Mouse (Mus musculus) testis, postnatal 14 days (tissue): ENCODE data around the gene B4galnt3.
A peak's percentile ranks its signal among the peaks of the same experiment; 100 is the strongest.

Experiments
- DNase-seq: peaks from one replicate; pipeline ENCODE4 v3.0.0; 2021; ENCODE audit warnings: low spot score

The B4galnt3 gene

DNA sequence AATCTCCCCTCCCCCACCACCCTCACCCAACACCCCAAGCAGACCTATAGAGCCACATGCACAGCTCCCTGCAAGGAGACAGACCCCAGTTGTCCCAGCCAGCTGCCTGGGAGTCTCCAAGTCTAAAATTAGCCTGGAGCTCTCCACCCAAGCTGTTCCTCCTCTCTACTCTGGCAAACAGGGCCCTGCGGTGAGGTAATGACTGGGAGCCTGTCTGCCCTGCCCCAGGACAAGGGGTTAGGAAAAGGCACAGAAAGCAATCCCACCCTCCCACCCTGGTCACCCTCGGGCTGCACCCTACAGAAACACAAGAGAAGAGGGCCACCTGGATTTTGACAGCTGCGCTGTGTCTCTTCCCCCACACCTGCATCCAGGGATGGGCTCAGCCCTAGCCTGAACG is 19.5 kb downstream of the B4galnt3 start:
- no peak for DNase-seq

DNA sequence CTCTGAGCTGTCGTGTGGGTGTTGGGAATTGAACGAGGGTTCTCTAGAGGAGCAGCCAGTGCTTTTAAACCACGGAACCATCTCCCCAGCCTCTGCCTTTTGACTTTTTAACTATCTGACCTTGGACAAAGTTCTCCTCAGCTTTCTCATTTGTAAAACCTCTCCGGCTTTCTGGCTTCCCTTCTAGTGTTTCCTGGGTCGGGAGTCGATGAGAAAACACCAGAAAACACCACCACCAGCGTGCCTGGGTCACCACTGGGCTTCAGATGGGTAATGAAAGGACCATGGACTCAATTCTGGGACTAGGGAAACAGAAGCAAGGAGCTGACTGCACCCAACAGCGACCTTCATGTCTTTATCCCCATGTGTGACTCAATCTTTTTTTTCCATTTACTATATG is 20.2 kb downstream of the B4galnt3 start:
- no peak for DNase-seq

DNA sequence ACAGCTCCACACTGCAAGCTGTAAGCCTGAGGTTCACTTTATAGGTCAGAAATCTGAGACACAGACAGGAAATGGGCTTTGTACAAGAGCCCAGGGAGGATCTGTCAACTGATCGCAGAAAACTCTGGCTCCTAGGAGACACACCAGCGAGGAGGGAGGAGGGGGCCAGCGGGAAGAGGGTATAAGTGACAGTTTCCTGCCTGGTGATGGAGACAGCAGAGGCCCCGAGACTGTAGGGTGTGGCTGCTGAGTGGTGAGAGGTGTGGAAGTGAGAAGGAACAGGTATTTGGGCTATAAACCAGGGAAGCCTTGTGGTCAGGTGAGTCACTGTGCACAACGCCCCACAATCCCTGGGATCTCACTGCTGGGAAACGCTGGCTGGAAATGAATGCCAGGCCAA is 30.2 kb downstream of the B4galnt3 start:
- no peak for DNase-seq

DNA sequence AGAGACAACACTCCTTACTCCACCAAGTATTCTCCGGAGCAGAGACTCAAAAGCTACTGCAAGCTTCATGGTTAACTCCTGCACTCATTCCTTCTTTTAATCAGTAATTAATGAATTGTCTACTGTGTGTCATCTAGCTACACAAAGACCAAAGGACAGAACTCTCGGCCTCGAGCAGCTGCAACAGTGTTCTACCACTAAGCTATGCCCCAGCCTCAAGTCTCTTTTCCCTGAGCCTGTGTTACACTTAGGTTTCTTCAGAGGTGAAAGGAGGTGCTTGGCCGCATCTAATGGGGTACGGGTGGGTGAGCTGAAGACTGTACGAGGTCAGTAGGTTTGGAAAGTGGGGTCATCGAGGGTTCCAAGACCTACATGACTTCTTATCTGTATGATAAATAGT is 30.8 kb downstream of the B4galnt3 start:
- no peak for DNase-seq

DNA sequence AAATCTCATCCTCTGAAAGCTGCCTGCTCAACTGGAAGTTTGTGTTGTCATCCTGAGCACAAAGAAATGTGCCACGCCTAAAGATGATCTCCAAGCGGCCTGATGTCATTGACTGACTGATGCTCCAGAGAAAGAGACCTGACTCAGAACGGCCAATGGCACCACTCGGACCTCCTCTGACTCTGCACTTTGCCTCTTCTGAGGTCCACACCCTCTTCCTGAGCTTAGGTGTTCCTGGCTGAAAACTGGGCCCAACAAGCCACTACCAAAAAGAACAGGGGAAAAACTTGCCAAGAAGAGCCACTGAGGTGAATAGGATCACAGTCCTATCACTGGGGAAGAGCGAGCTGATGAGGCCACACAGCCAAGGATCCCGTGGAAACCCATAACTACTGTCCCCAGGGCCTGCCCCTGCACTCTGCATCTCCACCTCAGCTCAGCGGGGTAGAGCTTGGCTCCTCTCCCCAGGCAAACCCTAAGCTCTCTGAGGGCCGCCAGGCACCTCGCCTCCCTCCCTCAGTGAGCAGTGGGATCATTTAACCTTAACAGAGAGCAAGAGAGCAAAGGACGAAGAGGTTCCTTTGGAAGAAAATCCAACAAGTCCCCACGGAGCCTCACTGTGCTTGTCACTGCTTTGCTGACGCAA is 31.4 kb downstream of the B4galnt3 start:
- DNase-seq, result no peak

DNA sequence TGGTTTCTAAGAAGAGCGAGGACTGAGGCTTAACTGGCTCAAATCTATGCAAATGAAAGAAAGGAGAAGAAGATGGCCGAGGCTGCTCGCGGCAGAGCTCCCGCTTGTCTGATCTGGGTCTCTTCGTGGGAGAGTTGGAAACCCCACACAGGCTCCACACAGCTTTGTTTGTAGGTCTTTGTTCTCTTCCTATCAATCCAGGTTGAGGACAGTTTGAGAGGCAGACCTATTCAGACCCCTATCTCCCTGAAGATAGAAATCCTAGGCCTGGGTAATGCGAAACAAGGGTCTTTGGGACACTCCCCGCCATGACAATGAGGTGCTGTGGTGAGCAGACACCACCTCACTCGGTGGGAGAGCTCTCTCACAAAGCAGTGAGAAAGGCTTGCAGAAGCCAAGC is 34.9 kb downstream of the B4galnt3 start:
- DNase-seq, result no peak

DNA sequence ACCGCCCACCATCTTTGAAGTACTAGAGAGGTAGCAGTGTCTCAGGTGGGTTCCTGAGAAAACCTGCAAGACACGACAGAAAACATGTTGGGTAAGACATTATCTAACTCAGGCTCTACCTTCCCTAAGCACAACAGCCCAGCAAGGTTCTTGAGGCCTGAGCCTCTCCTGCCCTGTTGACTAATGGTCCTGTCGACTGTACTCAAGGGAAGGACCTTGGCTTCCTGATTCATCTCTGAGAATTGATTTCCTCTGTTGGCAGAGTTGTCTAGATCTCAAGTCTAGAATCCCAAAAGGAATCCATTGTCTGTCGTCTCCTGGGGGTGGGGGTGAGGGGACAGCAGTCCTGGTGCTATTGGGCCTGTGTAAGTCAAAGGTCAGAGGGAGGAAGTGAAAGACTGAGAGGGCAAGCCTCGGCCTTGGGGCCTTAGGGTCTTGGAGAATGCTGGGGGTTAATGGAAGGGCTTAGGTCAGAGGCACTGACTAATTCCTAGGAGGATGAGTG is 37.9 kb downstream of the B4galnt3 start:
- DNase-seq, result no peak

DNA sequence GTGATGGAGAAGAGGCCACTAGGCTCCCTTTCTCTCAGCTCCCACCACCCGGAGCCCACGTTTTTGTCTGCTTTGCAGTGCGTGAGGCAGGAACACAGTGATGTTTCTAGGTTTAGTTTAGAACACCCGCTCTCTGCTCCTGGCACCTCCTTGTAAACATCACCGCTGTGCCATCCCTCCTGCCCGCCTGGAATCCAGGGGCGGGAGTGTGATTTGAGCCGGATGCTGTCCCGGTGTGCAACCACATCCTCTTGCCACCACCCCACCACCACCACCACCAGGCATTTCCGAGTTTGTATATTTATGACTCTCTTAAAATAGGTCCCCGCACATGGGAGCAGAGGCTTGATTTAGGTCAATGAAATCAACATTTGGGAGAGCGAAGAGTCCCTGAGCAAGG is 38.7 kb downstream of the B4galnt3 start:
- no peak for DNase-seq

DNA sequence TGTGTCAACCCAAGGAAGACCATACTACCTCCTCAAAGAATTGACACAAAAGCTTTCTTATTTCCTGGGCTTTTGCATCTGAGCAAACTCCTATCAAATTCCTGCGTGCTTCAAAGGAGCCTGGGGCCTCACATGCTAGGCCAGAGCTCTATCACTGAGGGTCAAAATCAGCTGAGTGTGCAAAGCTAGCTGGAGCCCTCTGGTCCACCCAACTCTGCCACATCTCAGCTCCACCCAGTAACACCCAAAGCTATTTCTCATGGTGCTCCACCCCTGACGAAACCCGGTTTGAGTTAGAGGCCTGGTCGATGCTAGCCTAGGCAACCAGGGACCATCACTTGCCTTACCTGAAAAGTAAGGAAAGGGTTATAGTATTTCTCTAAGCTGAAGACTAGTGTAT is 39.2 kb downstream of the B4galnt3 start:
- no peak for DNase-seq

DNA sequence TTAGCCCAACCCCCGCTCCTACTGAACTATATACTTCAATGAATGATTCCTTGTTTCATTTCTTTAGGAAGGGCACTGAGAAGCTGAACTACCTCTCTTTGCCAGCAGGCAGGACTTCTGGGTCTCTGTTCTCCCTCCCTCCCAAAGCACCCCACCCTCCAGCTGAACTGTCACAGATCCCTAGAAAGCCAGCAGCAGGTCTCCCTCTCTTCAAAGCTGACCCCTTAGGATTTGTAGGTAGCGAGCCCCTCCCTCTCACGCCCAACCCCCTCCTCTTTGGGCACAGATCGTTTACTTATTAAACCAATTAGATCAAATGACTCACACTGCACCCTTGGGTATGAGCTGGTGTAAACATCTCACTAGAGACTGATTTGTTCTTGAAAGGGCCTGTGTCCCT is 39.7 kb downstream of the B4galnt3 start:
- DNase-seq, result no peak

DNA sequence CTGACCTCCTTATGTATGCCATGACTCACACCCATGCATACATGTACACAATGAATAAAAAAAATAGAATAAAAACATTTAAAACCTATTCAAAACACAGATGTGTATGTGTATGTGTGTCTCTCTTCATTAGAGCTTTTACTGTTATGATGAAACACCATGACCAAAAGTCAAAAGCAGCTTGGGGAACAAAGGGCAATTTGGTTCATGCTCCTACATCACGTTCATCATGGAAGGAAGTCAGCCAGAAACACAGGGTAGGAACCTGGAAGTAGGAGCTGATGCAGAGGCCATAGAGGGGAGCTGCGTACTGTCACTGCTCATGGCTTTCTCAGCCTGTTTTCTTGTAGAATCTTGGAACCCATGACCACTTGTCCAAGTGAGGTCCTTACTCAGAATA is 41.6 kb downstream of the B4galnt3 start:
- no peak for DNase-seq

DNA sequence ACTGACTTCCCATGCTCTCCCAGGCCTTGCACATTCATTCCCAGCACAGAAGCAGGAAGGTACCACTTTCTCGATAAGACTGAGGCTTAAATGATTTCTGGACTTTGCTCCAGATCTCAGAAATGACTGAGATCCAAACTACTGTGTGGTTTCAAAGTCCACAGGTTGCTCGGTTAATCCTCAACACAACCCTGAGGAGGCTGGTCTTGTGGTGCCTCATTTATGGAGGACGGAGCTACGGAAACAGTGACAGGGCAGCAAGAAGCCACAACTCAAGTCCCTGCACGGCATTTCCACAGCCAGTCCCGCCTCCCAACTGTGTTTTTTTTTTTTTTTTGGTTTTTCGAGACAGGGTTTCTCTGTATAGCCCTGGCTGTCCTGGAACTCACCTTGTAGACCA is 43.3 kb downstream of the B4galnt3 start:
- DNase-seq, result no peak

DNA sequence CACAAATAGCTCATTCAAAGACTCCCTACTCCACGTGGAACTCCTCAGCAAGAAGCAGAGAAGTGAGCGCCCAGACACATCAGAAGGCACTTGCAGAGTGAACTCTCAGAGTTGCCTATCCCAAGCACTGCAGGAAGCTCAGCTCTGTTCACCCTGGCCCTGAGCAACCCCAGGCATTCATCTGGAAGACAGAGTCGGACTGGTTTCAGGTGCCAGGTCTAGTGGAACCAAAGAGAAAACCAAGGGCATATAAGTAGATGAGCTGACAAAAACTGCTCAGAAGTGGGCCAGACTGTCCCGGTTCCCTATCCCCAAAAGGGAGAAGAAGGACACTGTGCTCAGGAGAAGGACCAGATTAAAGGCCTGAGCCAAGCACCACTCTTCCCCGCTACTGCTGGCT is 44.5 kb downstream of the B4galnt3 start:
- no peak for DNase-seq

DNA sequence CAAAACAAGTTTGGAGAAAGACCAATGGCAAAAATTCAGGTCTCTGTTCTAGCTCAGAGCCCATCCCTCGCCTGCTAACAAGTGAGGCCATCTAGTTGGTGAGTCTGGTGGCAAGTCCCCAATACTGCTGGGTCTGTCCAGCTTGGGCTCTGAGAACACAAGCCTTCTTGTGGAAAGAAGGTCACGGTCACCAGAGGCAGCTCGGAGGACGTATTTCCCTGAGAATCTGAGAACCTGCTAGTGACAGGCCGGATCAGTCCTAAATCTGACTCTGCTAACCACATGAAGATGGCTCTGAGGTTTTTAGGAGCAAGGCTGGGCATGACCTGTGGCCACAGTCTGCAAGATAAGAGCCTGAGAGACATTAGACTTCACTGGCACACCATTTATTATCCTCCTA is 47.7 kb downstream of the B4galnt3 start:
- DNase-seq, result no peak

DNA sequence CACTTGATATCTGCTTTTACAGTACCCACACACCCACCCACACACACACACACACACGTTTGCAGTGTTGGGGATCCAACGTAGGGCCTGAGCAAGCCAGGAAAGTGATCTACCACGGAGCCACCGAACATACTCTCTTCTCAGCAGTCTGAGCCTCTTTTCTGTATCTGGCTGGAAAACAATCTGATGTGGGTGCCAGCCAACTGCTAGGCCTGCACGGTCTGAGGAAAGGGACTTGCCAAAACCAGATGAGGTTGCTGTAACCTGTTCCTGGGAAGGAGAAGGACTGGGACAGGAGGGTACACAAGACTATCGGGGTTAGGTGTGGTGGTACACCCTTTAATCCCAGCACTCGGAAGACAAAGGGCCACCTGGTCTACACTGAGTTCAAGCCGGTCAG is 51.1 kb downstream of the B4galnt3 start:
- no peak for DNase-seq

DNA sequence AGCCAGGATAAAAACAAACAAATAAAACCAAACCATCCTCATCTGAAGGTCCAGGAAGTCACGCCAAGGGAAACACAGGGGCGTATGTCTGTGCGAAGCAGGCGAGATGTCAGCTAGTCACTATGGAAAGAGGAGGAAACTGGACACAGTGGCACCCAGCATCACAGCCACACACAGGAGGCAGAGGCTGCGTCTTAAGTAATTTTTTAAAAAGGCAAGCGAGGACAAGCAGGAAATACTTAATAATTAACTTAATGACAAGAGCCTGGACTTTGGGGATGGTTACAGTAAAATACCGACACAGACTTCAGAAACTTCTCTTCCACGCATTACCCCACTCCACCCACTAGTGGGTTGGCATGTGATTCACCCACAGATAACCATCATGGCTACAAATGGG is 51.8 kb downstream of the B4galnt3 start:
- no peak for DNase-seq

DNA sequence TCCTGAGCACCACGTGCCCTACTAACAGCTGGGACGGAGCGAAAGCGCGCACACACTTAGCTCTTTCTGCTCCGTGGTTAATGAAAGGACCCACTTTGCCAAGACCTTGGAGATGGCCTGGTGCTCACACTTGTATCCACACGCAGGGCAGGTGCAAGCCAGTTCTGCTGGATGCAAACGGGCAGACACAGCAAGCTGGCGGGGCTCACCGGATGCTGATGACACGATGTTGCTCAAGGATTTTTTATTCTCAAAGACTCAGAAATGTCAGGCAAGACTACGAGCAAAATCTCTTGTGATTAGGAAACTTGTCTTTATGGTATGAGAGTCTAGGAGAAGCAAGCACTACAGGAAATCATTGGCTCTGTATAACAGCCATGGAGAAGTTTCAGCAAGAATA is 52.9 kb downstream of the B4galnt3 start:
- no peak for DNase-seq

DNA sequence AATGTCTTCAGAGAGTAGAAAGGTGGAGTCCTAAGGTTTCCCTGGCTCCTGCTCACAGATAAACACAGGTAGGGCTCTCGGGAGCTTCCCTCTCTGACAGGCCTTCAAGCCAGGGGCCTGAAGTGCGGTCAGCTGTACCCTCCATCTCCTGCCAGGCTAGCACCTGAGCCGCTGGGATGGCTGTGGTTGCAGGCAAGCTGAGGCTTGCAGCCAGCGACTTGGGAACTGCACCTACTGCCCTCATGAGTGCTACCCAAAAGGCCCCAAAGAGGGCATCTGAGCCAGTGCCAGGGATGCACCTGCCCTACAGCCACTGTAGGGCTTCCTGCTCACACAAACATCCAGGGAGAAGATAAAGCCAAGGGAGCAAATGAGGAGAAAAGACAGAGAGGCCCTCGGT is 53.9 kb downstream of the B4galnt3 start:
- DNase-seq, result no peak

DNA sequence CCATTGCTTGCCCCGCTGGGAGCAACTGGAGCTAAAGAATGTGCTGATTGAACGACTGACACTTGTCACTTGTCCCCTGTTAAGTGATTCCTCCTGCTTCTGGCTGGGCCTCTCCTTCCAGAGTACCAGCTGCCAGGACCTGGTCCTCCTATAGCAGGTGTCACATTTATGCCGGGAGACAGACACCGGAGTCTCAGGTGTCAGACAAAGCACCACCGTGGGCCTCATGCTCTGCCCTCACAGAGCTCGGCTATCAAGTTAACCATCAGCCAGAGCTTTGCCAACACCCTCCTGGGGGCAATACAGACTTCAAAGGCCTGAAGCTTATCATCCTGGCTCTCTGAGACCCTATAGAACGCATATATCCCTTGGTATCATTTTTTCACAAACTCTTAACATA is 58.5 kb downstream of the B4galnt3 start:
- no peak for DNase-seq

DNA sequence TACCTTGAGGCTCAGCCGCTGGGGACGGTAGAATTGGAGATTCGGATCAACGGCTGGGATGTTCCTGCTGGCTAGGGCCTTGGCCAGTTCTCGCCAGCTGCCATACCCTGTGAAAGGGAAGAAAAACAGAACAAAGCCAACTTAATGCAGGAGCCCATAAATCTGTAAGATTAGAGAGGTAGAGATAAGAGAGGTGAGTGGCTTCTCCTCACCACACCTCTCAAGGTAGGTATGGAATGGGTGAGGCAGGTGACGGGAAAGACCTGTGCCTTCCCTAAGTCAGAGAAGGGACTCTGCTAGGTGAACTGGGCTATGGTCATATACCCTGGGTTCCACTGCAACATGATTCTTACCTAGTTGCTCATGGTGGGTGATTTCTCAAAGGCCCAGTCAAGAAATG is 61.5 kb downstream of the B4galnt3 start:
- DNase-seq, result no peak

DNA sequence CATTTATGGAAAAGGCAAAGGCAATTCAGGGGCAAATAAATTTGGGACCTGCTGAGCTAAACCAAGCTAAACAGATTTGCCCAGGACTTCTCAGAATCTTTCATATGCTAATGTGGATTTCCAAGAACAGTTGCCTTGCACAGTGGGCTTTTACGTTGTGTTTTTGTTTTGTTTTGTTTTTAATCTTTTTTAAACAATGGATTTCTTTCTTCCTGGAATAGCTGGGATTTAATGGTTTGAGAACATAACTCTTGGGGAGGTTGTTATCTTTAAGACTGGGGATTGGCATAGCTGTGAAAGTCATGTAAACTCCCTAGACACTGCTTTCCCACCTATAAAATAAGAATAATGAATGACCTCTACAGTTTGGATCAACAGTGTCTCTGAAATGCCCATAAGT is 63.9 kb downstream of the B4galnt3 start:
- no peak for DNase-seq

DNA sequence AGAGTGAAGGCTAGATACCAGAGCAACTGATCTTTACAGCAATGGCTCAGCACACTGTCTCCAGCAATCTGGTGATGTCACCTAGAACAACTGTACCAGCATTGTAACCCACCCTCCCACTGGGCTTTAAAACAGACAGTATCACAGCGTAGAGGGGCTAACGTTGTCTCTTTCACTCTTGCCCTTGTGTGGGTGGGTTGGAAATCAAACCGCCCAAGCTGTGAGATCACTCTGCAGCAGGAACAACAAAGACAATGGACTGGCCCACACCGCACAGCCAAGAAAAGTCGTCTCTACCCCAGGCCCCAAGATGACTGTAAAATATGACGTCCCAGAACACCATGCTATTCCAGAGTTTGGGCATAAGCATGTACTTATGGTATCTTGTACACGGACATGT is 64.6 kb downstream of the B4galnt3 start:
- no peak for DNase-seq

DNA sequence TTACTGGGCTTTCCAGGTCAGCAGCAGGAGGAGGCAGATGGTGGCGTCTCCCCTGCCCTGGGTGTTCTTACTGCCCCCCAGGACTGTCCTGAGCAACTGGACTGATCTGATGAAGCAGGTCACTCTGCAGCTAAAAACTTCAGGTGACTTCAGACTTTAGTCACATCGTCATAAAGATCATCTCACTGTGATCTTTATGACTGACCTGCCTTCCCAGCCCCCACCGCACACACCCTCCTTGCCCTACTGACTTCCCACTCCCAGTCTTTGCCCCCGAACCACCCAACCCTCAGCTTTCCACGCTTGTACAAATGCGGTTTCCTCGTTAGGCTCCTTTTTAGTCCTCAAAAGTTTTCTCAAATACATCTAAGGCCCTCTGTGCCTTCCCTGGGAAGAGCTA is 67.3 kb downstream of the B4galnt3 start:
- DNase-seq, result no peak

DNA sequence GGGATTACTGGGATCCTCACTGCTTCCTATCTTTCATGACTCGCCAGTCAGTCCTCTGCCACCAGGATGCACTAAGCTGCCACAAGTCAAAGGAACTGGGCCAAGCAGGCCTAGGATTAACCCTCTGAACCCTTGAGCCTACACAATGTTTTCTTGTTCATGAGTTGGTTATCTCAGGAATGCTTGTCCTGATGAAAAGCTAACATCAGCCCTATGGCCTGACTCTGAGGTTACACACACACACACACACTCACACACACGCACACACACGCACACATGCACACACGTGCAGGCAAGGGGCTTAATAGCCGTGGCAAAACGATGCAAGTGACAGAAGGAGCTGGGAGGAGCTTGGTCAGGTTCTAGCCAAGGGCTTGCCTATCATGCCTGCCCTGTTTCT is 69.0 kb downstream of the B4galnt3 start:
- DNase-seq, result no peak

DNA sequence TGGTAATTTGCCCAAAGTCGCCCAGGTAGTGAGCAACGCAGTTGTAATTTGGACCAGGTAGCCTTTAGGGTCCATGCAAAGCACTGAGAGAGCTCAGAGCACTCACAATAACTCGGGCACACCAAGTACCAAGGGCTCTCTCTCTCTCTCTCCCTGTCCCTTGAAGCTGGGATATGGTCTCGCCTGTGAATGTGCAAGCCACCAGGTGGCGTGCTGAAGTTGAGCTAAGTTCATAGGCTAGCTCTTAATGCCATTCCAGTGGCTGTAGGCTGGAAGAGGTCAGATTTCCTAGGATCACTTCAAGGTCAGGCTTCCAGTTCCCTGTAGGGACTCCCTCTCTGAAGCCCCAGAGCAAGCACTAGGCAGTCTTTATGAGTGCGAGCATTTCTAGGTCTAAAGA is 71.7 kb downstream of the B4galnt3 start:
- DNase-seq, result peak; percentile 33
